Mouse (Mus musculus) heart, postnatal 0 days (tissue): Measurements from ENCODE around the gene Islr2.

Experiments used
- CTCF ChIP-seq: IDR thresholded peaks from 2 replicates; pipeline ENCODE4 v1.5.1; 2016; ENCODE audit warnings: antibody characterized with exemption, control low read depth, low read depth
- EP300 ChIP-seq: IDR thresholded peaks from 2 replicates; pipeline ENCODE4 v1.6.1; 2016; ENCODE audit warnings: antibody characterized with exemption, low read depth

GRCm38 (mm10) chr9:58246083-58246591, 42.0 kb upstream of the Islr2 start:
- no peak for TF ChIP-seq CTCF
- no peak for TF ChIP-seq EP300
